Mouse (Mus musculus) bone marrow, adult 2 months (tissue): Measurements from ENCODE around the gene Lrrc30. TPM values are rescaled to one million over a fixed set of nuclear protein-coding genes. Genes with fewer than 3 reads are reported as not detected.
A peak's percentile ranks its signal among the peaks of the same experiment; 100 is the strongest.

ENCODE experiments used
- H3K27ac ChIP-seq: fragments of 200-500 bp; 2 replicates; pipeline ENCODE4 v1.5.1; 2012; ENCODE audit warnings: low read depth, mild to moderate bottlenecking, control low read depth, inconsistent platforms, low read length; ENCODE audit not compliant: control insufficient read depth, poor library complexity, insufficient read depth
- H3K4me1 ChIP-seq: fragments of 200-500 bp; 2 replicates; pipeline ENCODE4 v1.6.1; 2011; ENCODE audit warnings: low read length; ENCODE audit not compliant: control insufficient read depth, insufficient read depth
- H3K4me3 ChIP-seq: fragments of 200-500 bp; replicated peaks from 2 replicates; pipeline ENCODE3; 2011; ENCODE audit warnings: mild to moderate bottlenecking, low read depth, low read length, control low read depth; ENCODE audit not compliant: control insufficient read depth
- CTCF ChIP-seq: fragments of 200-500 bp; IDR thresholded peaks from 2 replicates; pipeline ENCODE4 v1.5.1; 2011; ENCODE audit warnings: low read length, control low read depth; ENCODE audit not compliant: control insufficient read depth, insufficient read depth
- POLR2A ChIP-seq: fragments of 200-500 bp; IDR thresholded peaks from 2 replicates; pipeline ENCODE4 v1.6.1; 2011; ENCODE audit warnings: low read depth, mild to moderate bottlenecking, control low read depth, low read length, borderline replicate concordance; ENCODE audit not compliant: control insufficient read depth
- WGBS: fragments of 180-500 bp; shearing (Covaris S2); methylation state at CpG from one replicate; pipeline ENCODE4 v1.1.7; 2018; 5-methylcytosine and 5-hydroxymethylcytosine counted together
- polyA plus RNA-seq: library from polyadenylated mRNA; stranded (reverse); fragments of >200 nt; gene quantifications from 2 replicates; pipeline ENCODE4 v1.2.4, GENCODE M21; 2011; ENCODE audit warnings: low replicate concordance; ENCODE audit not compliant: missing spikeins, insufficient read depth, insufficient read length

The Lrrc30 gene
- not detected in 2 replicates for polyA plus RNA-seq

GRCm38 (mm10) chr17:67632676-67633339 lies at the start of gene Lrrc30:
Lrrc30 (minus strand) TSS chr17:67632723.
- Histone ChIP-seq H3K4me1 (no peaks in the 10 kb centered on the region; the same call in 1 of the 2 replicates), H3K4me3 (no peak within 1 kb of the TSS), H3K27ac (no peak within 1 kb of the TSS)
- TF ChIP-seq POLR2A, result no peak
- TF ChIP-seq CTCF, result no peak
- 82% methylated on average over 13 of the region's 13 CpGs for WGBS

DNA sequence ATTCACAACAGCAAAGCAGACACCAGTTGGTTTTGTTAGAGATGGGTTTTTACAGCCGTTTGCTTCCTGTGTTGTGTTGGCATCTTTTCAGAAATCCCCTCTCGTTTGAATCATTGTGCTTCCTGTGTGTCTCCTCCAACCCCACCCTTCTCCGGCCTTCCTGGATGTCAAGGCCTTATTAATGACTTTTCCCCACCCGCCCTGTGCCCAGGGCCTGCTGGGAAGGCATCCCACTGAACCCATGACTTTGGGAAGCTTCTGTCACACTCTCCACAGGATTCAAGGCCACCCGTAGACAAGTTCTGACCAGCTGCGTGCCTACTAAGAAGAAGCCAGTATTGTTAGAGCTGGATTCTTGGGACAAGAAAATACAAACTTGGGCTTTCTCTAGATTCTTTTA lies 48.6 kb upstream of the Lrrc30 start:
- no peak overlapping the region for H3K4me3 ChIP-seq
- H3K27ac ChIP-seq, result no peak overlapping the region
- WGBS, result 56% methylated on average over 6 of the region's 6 CpGs
- H3K4me1 ChIP-seq, result no peaks in the 10 kb centered on the region
- TF ChIP-seq CTCF (no peak), POLR2A (no peak)

- TF ChIP-seq POLR2A, result no peak
- TF ChIP-seq CTCF, result no peak
- Histone ChIP-seq H3K4me1 (no peaks in the 10 kb centered on the region), H3K27ac (no peak overlapping the region), H3K4me3 (no peak overlapping the region)
- 74% methylated on average over 1 of the region's 1 CpGs for WGBS
These were observed 46.1 kb upstream of the Lrrc30 start for GRCm38 (mm10) chr17:67678576-67678975.

DNA sequence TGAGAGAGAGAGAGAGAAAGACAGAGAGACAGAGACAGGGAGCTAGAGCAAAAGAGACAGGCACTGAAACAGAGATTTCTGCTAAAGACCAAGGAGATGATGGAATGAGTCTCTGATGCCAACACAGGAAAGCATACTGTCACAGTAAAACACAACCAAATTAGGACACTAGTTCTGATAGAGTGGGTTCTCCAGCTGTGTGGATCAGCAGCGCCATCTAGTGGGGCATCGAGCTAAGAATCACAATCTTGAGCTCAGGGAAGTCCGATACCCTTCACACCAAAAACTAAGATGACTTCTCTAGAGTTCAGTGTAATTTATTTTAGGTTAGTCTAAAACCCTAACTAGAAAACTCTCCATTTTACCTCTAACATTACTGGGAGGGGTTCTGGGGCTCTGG lies 35.5 kb upstream of the Lrrc30 start:
- WGBS, result 6% methylated on average over 3 of the region's 3 CpGs
- no peaks in the 10 kb centered on the region for H3K4me1 ChIP-seq
- H3K27ac ChIP-seq, result no peak overlapping the region
- H3K4me3 ChIP-seq, result no peak overlapping the region
- TF ChIP-seq CTCF, result peak; percentile 61
- TF ChIP-seq POLR2A, result no peak

DNA sequence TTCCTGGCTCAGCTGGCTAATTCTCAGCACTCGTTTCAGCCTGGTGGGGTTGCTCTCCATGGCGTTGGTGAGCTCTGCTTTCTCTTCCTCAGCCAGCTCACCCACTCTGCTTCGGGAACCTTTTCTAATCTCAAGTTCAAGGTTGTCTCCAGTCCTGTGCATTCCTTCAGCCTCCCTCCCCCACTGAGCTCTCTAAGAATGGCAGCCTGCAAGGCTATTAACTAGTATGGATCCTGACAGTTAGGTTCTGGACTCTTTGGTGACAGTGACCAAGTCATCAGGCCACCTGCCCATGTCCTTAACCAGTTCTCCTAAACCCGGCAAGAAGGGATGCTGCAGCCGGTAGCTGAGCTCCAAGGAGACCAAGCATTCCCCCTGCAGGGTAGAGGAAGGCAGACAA lies 34.5 kb upstream of the Lrrc30 start:
- TF ChIP-seq CTCF (no peak), POLR2A (no peak)
- WGBS, result 74% methylated on average over 5 of the region's 5 CpGs
- Histone ChIP-seq H3K27ac (no peak overlapping the region), H3K4me3 (no peak overlapping the region), H3K4me1 (no peaks in the 10 kb centered on the region)

DNA sequence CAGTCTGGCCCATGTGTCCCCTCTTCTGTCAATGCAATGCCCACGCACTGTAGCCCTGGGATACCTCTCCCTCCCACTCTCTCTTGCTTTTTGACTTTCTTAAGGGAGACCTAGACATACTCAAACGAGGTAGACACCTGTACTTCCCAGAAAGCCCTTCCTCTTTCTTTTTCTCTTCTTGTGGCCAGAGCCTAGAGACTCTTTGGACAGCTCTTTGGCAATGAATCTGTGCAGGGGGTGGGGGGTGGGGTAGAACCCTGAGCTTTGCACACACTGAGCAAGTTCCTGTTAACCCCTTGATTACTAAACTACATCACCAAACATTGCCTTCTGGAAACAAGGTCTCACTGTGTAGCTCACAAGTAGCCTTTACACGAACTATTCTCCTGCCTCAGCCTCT lies 31.8 kb upstream of the Lrrc30 start:
- 40% methylated on average over 3 of the region's 3 CpGs for WGBS
- no peak overlapping the region for H3K4me3 ChIP-seq
- TF ChIP-seq POLR2A (no peak), CTCF (no peak)

DNA sequence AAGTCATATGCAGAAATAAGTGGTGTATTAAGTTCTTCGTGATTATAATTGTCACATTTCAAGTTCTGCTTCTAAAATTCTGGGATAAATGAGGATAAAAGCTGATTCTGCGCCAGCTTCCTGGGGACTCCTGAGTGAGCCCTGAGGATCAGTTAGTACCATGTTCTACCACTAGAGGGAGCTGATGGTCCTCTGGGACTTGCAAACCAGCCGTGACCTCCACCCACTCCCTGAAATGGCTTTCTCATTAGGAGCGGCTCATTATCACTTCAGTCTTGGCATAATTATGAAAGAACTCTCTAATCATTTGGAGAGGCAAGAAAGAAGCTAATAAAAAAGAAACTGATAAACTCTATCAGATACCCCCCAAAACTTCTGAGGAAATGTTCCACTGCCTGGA lies 19.0 kb upstream of the Lrrc30 start:
- TF ChIP-seq POLR2A (no peak), CTCF (peak; percentile 65)
- Histone ChIP-seq H3K4me1 (no peaks in the 10 kb centered on the region; the same call in 1 of the 2 replicates), H3K4me3 (no peak overlapping the region), H3K27ac (no peak overlapping the region)
- WGBS, result 15% methylated on average over 4 of the region's 4 CpGs

More for the DNA sequence above, 31.8 kb upstream of the Lrrc30 start:
- H3K27ac ChIP-seq, result no peak overlapping the region
- no peaks in the 10 kb centered on the region for H3K4me1 ChIP-seq

- TF ChIP-seq POLR2A, result no peak
- no peak for TF ChIP-seq CTCF
- H3K27ac ChIP-seq, result no peak overlapping the region
- no peaks in the 10 kb centered on the region for H3K4me1 ChIP-seq
- no peak overlapping the region for H3K4me3 ChIP-seq
These were observed 9.1 kb upstream of the Lrrc30 start for GRCm38 (mm10) chr17:67641627-67642026.

DNA sequence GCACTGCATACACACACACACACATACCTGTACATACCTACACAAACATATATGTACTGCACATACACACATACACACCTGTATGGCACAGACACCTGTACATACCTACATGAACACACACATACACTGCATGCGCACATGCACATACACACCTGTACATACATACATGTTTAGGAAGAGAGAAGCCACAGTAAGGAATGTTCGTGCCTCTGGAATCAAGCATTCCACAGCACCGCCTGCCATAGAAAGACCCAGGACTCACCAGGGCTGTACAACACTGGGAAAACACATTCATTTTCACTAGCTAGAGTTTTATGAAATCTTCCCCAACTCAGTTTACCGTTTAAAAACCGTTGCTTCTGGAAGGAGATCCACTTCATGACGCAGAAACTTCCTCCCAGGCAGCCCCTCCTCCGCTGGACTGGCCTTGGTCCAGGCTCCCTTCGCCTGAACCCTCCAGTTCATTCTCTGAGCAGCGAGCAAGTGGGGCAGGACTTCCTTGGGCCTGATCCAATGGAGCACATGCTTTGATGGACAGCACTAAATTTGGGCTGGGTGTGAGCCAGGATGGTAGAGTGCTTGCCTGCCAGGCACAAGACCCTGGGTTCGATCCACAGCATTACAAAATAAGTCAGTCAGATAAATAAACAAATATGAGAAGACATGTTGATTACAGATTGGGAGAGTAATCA lies 5.7 kb upstream of the Lrrc30 start:
- Histone ChIP-seq H3K4me3 (no peak overlapping the region), H3K27ac (no peak overlapping the region), H3K4me1 (no peaks in the 10 kb centered on the region)
- WGBS, result 50% methylated on average over 10 of the region's 10 CpGs
- TF ChIP-seq POLR2A (no peak), CTCF (no peak)
